Mouse (Mus musculus): Measurements from ENCODE around the gene Hyal1. TPM values are rescaled to one million over a fixed set of nuclear protein-coding genes. Genes with fewer than 3 reads are reported as not detected.

Hyal1 gene
- 10.3 and 12.1 TPM in 2 replicates for polyA plus RNA-seq (2014; fragmentation: Nextera tagmentation; extraction: Ambion mirVana)

DNA sequence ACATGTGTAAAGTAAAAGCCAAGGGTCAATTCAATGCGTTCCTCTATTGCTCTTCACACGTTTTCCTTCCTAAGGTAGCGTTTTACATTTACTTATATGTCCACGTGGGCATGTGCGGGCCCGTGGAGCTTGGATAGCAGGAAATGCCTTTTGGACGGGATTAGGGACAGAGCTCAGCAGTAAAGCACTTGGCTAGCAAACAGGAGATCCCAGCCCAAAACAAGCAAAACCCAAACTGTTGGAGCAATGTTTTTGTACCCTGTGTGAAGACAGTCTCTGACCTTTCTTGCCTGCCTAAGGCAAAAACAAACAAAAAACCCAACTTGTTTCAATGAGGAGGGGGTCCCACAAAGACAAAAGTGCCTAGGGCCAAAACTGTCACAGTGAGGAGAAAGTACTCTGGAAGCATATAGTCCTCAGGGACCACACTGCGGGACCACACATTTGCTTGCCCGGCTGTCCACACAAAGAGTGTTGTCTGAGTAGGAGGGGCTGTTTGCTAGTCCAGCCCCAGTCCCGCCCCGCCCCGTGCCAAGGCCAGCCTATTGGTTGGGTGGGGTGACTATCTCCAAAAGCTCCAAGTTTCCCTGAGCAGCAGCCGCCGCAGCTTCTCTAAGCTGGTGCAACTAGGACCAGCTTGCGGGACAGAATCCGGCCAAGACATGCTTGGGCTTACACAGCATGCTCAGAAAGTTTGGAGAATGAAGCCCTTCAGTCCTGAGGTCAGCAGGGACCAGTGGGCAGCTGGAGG is at the start of gene Hyal1:
Gene Hyal1, plus strand, starts transcription at position 571 of the 751 bp plus-strand sequence.
- Histone ChIP-seq H3K4me2 (replicated peaks; ENCODE audit: low read depth, low read length) (peak within 1 kb of the TSS; percentile 39), H3K27me3 (ENCODE audit: control insufficient read depth, insufficient read depth, low read length) (no peaks in the 10 kb centered on the region), H3K9me3 (ENCODE audit: control insufficient read depth, low read depth, low read length) (no peaks in the 10 kb centered on the region), H3K4me3 (ENCODE audit: low read depth, low read length) (peak within 1 kb of the TSS; percentile 25), H3K36me3 (ENCODE audit: control insufficient read depth, insufficient read depth, low read length) (peaks cover 22% of the 10 kb centered on the region), H3K9ac (replicated peaks; ENCODE audit: low read depth, low read length) (peak within 1 kb of the TSS; percentile 1; the same call in 1 of the 2 replicates), H3K27ac (ENCODE audit: low read length) (peak within 1 kb of the TSS; percentile 80), H3K4me1 (ENCODE audit: control insufficient read depth, insufficient read depth, low read length) (peaks cover 20% of the 10 kb centered on the region)
- ATAC-seq (ENCODE audit: insufficient number of reproducible peaks, insufficient read depth, low FRiP score, low read depth): peak; percentile 72
- WGBS: 16% methylated on average over 16 of the region's 16 CpGs

DNA sequence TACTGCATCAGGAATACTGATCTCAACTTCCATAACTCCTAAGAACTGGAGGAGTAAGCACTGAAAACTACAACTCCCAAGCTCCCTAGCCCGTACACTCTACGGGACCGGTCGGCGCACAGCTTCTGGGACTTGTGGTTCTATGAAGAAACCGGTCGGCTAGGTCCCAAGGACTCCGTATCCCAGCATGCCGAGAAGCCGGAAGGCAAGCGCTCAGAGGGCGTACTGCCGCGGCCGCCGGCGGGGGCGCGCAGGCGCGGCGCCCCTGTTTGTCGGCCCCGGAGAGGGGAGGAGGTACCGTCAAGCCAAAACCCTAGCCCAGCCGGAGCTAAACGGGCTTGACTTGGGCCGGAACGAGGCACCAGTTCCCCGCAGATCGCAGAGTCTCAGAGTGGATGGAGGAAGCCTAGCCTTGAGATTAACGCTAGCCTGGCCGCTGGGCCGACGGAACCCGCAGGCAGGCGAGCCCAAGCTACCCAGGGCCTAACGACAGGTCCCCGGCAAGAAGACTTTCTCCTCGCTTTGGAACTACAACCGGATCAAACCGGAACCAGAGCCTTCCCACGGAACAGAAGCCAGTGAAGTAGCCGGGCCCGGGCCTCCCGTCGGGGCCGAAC is 42.8 kb upstream of the Hyal1 start, which contains the start of gene Tmem115:
Gene Tmem115, plus strand, starts transcription at position 155 of the 617 bp plus-strand sequence.
- peak within 1 kb of the TSS; percentile 83 for H3K4me3 ChIP-seq (ENCODE audit: low read depth, low read length)
- H3K4me2 ChIP-seq (replicated peaks; ENCODE audit: low read depth, low read length): peak within 1 kb of the TSS; percentile 91
- peak within 1 kb of the TSS; percentile 85 for H3K9ac ChIP-seq (replicated peaks; ENCODE audit: low read depth, low read length)
- H3K27me3 ChIP-seq (ENCODE audit: control insufficient read depth, insufficient read depth, low read length): no peaks in the 10 kb centered on the region
- H3K36me3 ChIP-seq (ENCODE audit: control insufficient read depth, insufficient read depth, low read length): peaks cover 14% of the 10 kb centered on the region
- no peaks in the 10 kb centered on the region for H3K9me3 ChIP-seq (ENCODE audit: control insufficient read depth, low read depth, low read length)
- peak within 1 kb of the TSS; percentile 77 for H3K27ac ChIP-seq (ENCODE audit: low read length)
- WGBS: under 1% methylated on average over 47 of the region's 48 CpGs
- ATAC-seq (ENCODE audit: insufficient number of reproducible peaks, insufficient read depth, low FRiP score, low read depth): peak; percentile 97
- H3K4me1 ChIP-seq (ENCODE audit: control insufficient read depth, insufficient read depth, low read length): peaks cover 19% of the 10 kb centered on the region

DNA sequence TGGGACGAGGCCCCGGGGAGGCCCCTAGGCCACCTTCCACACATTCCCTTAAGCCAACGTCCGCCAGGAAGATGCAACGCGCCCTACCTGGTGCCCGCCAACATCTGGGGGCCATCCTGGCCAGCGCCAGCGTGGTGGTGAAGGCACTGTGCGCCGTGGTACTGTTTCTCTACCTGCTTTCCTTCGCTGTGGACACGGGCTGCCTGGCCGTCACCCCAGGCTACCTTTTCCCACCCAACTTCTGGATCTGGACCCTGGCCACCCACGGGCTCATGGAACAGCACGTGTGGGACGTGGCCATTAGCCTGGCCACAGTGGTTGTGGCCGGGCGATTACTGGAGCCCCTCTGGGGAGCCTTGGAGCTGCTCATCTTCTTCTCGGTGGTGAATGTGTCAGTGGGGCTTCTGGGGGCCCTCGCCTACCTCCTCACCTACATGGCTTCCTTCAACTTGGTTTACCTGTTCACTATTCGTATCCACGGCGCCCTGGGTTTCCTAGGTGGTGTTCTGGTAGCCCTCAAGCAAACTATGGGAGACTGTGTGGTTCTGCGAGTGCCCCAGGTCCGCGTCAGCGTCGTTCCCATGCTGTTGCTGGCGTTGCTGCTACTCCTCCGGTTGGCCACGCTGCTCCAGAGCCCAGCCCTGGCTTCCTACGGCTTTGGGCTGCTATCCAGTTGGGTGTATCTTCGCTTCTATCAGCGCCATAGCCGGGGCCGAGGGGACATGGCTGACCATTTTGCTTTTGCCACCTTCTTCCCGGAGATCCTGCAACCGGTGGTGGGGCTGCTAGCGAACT is 42.1 kb upstream of the Hyal1 start:
- peak overlapping the region; percentile 83 for H3K4me3 ChIP-seq (ENCODE audit: low read depth, low read length)
- H3K4me1 ChIP-seq (ENCODE audit: control insufficient read depth, insufficient read depth, low read length): peaks cover 19% of the 10 kb centered on the region
- WGBS: under 1% methylated on average over 40 of the region's 40 CpGs
- peak overlapping the region; percentile 85 for H3K9ac ChIP-seq (replicated peaks; ENCODE audit: low read depth, low read length)
- H3K9me3 ChIP-seq (ENCODE audit: control insufficient read depth, low read depth, low read length): no peaks in the 10 kb centered on the region
- peak overlapping the region; percentile 91 for H3K4me2 ChIP-seq (replicated peaks; ENCODE audit: low read depth, low read length)
- ATAC-seq (ENCODE audit: insufficient number of reproducible peaks, insufficient read depth, low FRiP score, low read depth): no peak
- H3K27ac ChIP-seq (ENCODE audit: low read length): peak overlapping the region; percentile 77
- no peaks in the 10 kb centered on the region for H3K27me3 ChIP-seq (ENCODE audit: control insufficient read depth, insufficient read depth, low read length)
- peaks cover 21% of the 10 kb centered on the region for H3K36me3 ChIP-seq (ENCODE audit: control insufficient read depth, insufficient read depth, low read length)

DNA sequence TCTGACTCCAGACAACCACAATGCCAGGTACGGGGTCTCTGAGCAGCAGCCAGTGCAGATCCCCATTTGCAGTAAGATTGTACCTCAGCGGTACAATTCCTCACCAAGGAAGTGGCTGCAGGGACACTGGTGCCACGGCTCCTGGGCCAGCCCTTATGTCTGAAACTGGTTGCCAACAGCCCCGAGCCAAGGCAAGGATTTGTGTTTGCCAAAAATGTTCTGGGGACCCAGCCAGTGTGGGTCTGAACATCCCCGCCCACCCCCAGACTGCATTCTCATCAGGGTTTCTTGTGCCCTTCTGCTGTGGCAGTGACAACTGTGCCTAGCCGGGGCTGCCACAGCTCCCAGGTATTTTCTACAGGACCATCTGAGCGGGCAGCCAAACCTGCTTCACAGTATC is 38.5 kb upstream of the Hyal1 start:
- Histone ChIP-seq H3K27me3 (ENCODE audit: control insufficient read depth, insufficient read depth, low read length) (no peaks in the 10 kb centered on the region), H3K9ac (replicated peaks; ENCODE audit: low read depth, low read length) (no peak overlapping the region), H3K4me2 (replicated peaks; ENCODE audit: low read depth, low read length) (no peak overlapping the region), H3K4me3 (ENCODE audit: low read depth, low read length) (no peak overlapping the region), H3K4me1 (ENCODE audit: control insufficient read depth, insufficient read depth, low read length) (peaks cover 28% of the 10 kb centered on the region), H3K27ac (ENCODE audit: low read length) (no peak overlapping the region), H3K9me3 (ENCODE audit: control insufficient read depth, low read depth, low read length) (no peaks in the 10 kb centered on the region), H3K36me3 (ENCODE audit: control insufficient read depth, insufficient read depth, low read length) (peaks cover 25% of the 10 kb centered on the region)
- WGBS: 92% methylated on average over 7 of the region's 7 CpGs
- no peak for ATAC-seq (ENCODE audit: insufficient number of reproducible peaks, insufficient read depth, low FRiP score, low read depth)

DNA sequence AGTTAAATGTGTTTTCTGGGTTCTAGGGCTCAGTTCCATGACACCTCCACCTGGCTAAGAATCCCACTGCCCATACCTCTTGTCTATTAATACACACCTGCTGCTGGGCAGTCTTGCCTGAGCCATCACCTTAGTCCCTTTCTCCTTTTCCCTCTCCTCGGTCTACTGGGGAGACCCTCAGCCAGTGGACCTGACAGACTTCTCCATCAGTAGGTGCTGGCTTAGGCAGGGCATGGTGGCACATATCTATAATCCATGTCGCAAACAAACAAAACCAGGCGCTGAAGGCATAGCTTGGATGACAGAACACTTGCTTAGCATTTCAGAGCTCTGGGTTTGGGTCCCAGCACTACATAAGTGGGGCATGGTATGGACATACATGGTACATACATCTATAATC is 38.0 kb upstream of the Hyal1 start:
- H3K36me3 ChIP-seq (ENCODE audit: control insufficient read depth, insufficient read depth, low read length): peaks cover 27% of the 10 kb centered on the region
- no peak overlapping the region for H3K4me2 ChIP-seq (replicated peaks; ENCODE audit: low read depth, low read length)
- H3K9me3 ChIP-seq (ENCODE audit: control insufficient read depth, low read depth, low read length): no peaks in the 10 kb centered on the region
- H3K4me3 ChIP-seq (ENCODE audit: low read depth, low read length): no peak overlapping the region
- peaks cover 28% of the 10 kb centered on the region for H3K4me1 ChIP-seq (ENCODE audit: control insufficient read depth, insufficient read depth, low read length)
- WGBS: 95% methylated on average over 3 of the region's 3 CpGs
- ATAC-seq (ENCODE audit: insufficient number of reproducible peaks, insufficient read depth, low FRiP score, low read depth): no peak
- H3K27ac ChIP-seq (ENCODE audit: low read length): no peak overlapping the region
- no peak overlapping the region for H3K9ac ChIP-seq (replicated peaks; ENCODE audit: low read depth, low read length)
- no peaks in the 10 kb centered on the region for H3K27me3 ChIP-seq (ENCODE audit: control insufficient read depth, insufficient read depth, low read length)

DNA sequence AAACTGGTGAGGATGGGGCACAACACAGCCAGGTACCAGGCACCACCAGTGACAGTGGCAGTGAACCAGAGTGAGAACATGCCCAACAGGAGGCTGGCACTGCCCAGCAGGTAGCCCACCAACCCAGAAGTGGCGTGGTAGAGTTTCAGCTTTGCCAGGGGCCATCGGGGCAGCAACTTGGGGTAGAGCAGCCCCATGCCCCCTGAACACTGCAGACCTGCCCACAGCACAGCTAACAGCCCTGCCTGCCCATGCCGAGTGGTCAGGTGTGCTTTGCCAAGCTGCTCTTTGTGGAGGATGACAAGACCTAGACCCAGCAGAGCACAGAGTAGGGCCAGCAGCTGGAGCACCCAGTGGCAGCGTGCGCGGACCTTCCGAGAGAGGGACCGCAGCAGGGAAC is 36.8 kb upstream of the Hyal1 start:
- Histone ChIP-seq H3K9me3 (ENCODE audit: control insufficient read depth, low read depth, low read length) (no peaks in the 10 kb centered on the region), H3K36me3 (ENCODE audit: control insufficient read depth, insufficient read depth, low read length) (peaks cover 32% of the 10 kb centered on the region), H3K27me3 (ENCODE audit: control insufficient read depth, insufficient read depth, low read length) (no peaks in the 10 kb centered on the region), H3K4me1 (ENCODE audit: control insufficient read depth, insufficient read depth, low read length) (peaks cover 28% of the 10 kb centered on the region), H3K9ac (replicated peaks; ENCODE audit: low read depth, low read length) (no peak overlapping the region), H3K4me2 (replicated peaks; ENCODE audit: low read depth, low read length) (no peak overlapping the region), H3K27ac (ENCODE audit: low read length) (no peak overlapping the region), H3K4me3 (ENCODE audit: low read depth, low read length) (no peak overlapping the region)
- WGBS: 95% methylated on average over 8 of the region's 8 CpGs
- no peak for ATAC-seq (ENCODE audit: insufficient number of reproducible peaks, insufficient read depth, low FRiP score, low read depth)

DNA sequence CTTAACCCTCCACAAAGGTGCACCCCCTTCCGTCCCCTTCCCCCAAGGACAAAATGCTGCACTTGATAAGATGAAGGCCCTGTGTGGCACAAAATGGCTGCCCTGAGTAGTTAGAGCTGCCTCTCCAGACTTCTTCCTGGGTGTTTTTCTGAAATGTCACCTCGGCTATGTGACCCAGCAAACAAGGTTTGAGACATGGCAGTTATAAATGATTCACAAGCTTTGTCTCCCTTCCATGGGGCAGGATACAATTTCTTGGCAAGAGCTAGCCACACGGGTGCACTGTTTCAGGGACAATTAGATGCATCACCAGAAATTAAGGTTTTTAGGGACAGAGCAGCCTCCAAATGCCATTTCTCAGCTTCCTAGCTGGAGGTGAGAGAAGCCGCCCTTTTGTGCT is 36.3 kb upstream of the Hyal1 start:
- H3K27ac ChIP-seq (ENCODE audit: low read length): no peak overlapping the region
- no peaks in the 10 kb centered on the region for H3K27me3 ChIP-seq (ENCODE audit: control insufficient read depth, insufficient read depth, low read length)
- 58% methylated on average over 4 of the region's 4 CpGs for WGBS
- ATAC-seq (ENCODE audit: insufficient number of reproducible peaks, insufficient read depth, low FRiP score, low read depth): no peak
- peaks cover 37% of the 10 kb centered on the region for H3K36me3 ChIP-seq (ENCODE audit: control insufficient read depth, insufficient read depth, low read length)
- H3K4me3 ChIP-seq (ENCODE audit: low read depth, low read length): no peak overlapping the region
- H3K9ac ChIP-seq (replicated peaks; ENCODE audit: low read depth, low read length): no peak overlapping the region
- no peak overlapping the region for H3K4me2 ChIP-seq (replicated peaks; ENCODE audit: low read depth, low read length)
- H3K4me1 ChIP-seq (ENCODE audit: control insufficient read depth, insufficient read depth, low read length): peaks cover 26% of the 10 kb centered on the region
- no peaks in the 10 kb centered on the region for H3K9me3 ChIP-seq (ENCODE audit: control insufficient read depth, low read depth, low read length)

DNA sequence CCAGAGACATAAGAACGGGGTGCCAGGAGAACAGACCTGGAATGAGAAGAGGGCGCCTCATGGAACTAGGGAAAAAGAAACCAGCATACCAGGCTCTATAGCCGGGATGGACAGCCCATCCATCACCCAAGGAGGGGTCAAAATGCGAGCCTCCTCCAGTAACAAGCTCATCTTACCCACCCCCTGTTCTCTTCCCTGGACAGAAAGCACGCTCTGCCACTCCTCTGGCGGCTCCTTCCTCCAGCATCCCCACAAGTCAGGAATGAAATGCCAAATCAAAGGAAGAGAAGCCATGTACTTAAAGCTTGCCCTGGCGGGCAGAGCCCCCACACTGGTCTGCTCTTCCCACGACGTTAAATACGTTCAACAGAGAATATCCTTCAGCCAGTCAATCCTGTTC is 35.7 kb upstream of the Hyal1 start:
- no peak for ATAC-seq (ENCODE audit: insufficient number of reproducible peaks, insufficient read depth, low FRiP score, low read depth)
- no peak overlapping the region for H3K27ac ChIP-seq (ENCODE audit: low read length)
- 22% methylated on average over 10 of the region's 10 CpGs for WGBS
- peaks cover 41% of the 10 kb centered on the region for H3K36me3 ChIP-seq (ENCODE audit: control insufficient read depth, insufficient read depth, low read length)
- peak overlapping the region; percentile 54; the same call in 1 of the 2 replicates for H3K4me3 ChIP-seq (ENCODE audit: low read depth, low read length)
- H3K9ac ChIP-seq (replicated peaks; ENCODE audit: low read depth, low read length): no peak overlapping the region
- peaks cover 21% of the 10 kb centered on the region for H3K4me1 ChIP-seq (ENCODE audit: control insufficient read depth, insufficient read depth, low read length)
- peak overlapping the region; percentile 64 for H3K4me2 ChIP-seq (replicated peaks; ENCODE audit: low read depth, low read length)
- no peaks in the 10 kb centered on the region for H3K9me3 ChIP-seq (ENCODE audit: control insufficient read depth, low read depth, low read length)
- H3K27me3 ChIP-seq (ENCODE audit: control insufficient read depth, insufficient read depth, low read length): no peaks in the 10 kb centered on the region
